Mouse (Mus musculus): ENCODE data around the gene Lta. TPM values are rescaled to one million over a fixed set of nuclear protein-coding genes. Genes with fewer than 3 reads are reported as not detected.
A peak's percentile ranks its signal among the peaks of the same experiment; 100 is the strongest.

Gene Lta
- polyA plus RNA-seq, 1 experiment from 2014 or later = not detected

DNA sequence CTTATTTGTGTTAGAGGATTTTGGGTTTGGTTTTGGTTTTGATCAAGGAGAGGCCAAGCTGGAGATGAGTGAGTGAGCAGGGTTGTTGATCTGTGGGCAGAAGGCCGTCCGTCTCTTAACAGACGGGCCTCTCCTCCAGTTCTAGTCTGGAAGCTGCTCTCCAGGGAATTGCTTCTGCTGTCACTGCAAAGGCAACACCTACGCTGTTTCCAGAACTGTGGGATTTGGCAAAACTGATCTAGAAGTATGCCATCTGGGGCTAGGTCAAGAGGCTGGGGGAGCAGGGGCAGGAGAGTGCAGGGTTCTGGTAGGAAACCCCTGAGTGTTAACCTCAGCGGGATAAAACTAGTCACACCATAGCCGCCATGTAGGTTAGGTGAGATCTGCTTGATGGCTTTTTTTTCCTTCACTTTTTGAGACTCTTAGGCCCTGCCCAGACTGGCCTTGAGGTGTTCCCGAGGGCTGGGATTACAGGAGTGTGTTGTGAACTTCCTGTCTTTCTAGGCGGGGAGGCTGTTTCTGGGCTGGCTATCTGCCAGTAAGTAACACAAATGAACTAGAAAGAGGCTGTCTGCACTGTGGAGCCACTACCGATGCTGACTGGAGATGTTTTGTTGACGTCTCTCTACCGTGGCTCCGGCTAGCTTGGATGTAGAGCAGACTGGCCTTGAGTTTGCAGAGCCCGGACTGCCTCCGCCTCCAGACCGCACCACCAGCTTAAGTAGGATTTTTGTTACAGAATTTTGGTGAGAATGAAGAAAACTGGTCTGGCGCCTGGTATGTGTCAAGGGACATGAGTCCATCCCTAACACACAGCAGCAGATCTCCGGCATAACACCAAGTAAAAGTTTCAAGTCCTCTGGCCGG is 28.2 kb upstream of the Lta start, which contains the start of gene Atp6v1g2:
Gene Atp6v1g2, plus strand, starts transcription at position 547 of the 867 bp plus-strand sequence.
- Histone ChIP-seq H3K4me1 (ENCODE audit: control insufficient read depth, insufficient read depth, low read length) (peaks cover 9% of the 10 kb centered on the region; the same call in 1 of the 2 replicates), H3K36me3 (ENCODE audit: control insufficient read depth, insufficient read depth, low read length) (peaks cover 6% of the 10 kb centered on the region), H3K4me3 (ENCODE audit: low read depth, low read length) (peak within 1 kb of the TSS; percentile 61; the same call in 1 of the 2 replicates), H3K4me2 (peak within 1 kb of the TSS; percentile 75), H3K27me3 (ENCODE audit: control insufficient read depth, insufficient read depth, low read length) (no peaks in the 10 kb centered on the region), H3K9ac (ENCODE audit: low read length) (peak within 1 kb of the TSS; percentile 91; the same call in 1 of the 2 replicates), H3K9me3 (ENCODE audit: control insufficient read depth, low read length) (no peaks in the 10 kb centered on the region), H3K27ac (ENCODE audit: low read depth, low read length) (no peak within 1 kb of the TSS)
- DNase-seq (ENCODE audit: low spot score, missing footprints) = no peak
- no peak for ATAC-seq (ENCODE audit: low FRiP score)
- 91% methylated on average over 18 of the region's 18 CpGs for WGBS

DNA sequence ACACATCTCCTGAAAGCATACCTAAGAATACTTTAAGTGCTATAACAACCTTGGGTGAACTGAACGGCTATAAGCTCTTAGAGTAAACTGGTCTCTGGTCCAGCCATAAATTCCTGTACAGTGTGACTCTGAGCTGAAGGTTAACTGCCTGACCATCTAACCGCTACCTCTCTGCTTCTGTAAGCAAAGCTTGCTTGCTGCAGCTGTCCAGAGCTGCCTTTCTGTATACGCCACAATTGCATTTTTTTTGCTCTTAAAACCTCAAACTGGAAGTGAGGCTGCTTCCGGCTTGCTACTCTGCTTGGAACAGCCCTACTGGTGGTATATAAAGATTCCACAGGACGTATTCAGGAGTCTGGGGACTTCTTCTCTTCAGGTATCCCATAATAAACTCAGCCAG is 27.5 kb upstream of the Lta start:
- Histone ChIP-seq H3K9ac (ENCODE audit: low read length) (no peak overlapping the region), H3K4me3 (ENCODE audit: low read depth, low read length) (no peak overlapping the region), H3K36me3 (ENCODE audit: control insufficient read depth, insufficient read depth, low read length) (peaks cover 6% of the 10 kb centered on the region), H3K27ac (ENCODE audit: low read depth, low read length) (no peak overlapping the region), H3K9me3 (ENCODE audit: control insufficient read depth, low read length) (no peaks in the 10 kb centered on the region), H3K27me3 (ENCODE audit: control insufficient read depth, insufficient read depth, low read length) (no peaks in the 10 kb centered on the region), H3K4me2 (no peak overlapping the region), H3K4me1 (ENCODE audit: control insufficient read depth, insufficient read depth, low read length) (peaks cover 9% of the 10 kb centered on the region; the same call in 1 of the 2 replicates)
- ATAC-seq (ENCODE audit: low FRiP score) = no peak
- DNase-seq (ENCODE audit: low spot score, missing footprints) = no peak
- 92% methylated on average over 5 of the region's 5 CpGs for WGBS

GRCm38 (mm10) chr17:35232043-35232442 is 26.9 kb upstream of the Lta start:
- Histone ChIP-seq H3K36me3 (ENCODE audit: control insufficient read depth, insufficient read depth, low read length) (peaks cover 6% of the 10 kb centered on the region), H3K9me3 (ENCODE audit: control insufficient read depth, low read length) (no peaks in the 10 kb centered on the region), H3K27me3 (ENCODE audit: control insufficient read depth, insufficient read depth, low read length) (no peaks in the 10 kb centered on the region), H3K4me2 (no peak overlapping the region), H3K27ac (ENCODE audit: low read depth, low read length) (no peak overlapping the region), H3K4me3 (ENCODE audit: low read depth, low read length) (no peak overlapping the region), H3K4me1 (ENCODE audit: control insufficient read depth, insufficient read depth, low read length) (peaks cover 9% of the 10 kb centered on the region; the same call in 1 of the 2 replicates), H3K9ac (ENCODE audit: low read length) (no peak overlapping the region)
- 13% methylated on average over 12 of the region's 12 CpGs for WGBS
- ATAC-seq (ENCODE audit: low FRiP score) (no peak), DNase-seq (ENCODE audit: low spot score, missing footprints) (peak; percentile 99)

DNA sequence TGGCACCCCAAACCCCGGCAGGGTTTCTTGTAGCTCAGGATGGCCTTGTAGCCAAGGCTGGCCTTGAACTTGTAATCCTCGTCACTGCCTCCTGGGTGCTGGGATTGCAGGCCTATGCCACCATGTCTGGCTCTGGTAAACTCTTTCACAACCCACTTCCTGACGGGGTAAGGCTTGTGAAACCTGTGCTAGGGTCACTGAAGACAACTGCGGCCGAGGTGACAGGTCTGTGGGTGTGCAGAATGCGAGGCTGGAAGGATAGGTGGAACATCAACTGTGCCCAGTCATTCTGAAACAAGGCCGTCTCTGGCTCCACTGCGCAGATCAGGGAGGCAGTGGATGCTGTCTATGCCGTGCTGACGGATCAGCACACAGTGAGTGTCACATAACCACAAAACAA is 25.9 kb upstream of the Lta start:
- no peak overlapping the region for H3K27ac ChIP-seq (ENCODE audit: low read depth, low read length)
- no peaks in the 10 kb centered on the region for H3K9me3 ChIP-seq (ENCODE audit: control insufficient read depth, low read length)
- peaks cover 5% of the 10 kb centered on the region; the same call in 1 of the 2 replicates for H3K4me1 ChIP-seq (ENCODE audit: control insufficient read depth, insufficient read depth, low read length)
- no peak overlapping the region for H3K9ac ChIP-seq (ENCODE audit: low read length)
- H3K4me3 ChIP-seq (ENCODE audit: low read depth, low read length) = no peak overlapping the region
- WGBS = 91% methylated on average over 10 of the region's 10 CpGs
- DNase-seq (ENCODE audit: low spot score, missing footprints) (no peak), ATAC-seq (ENCODE audit: low FRiP score) (no peak)
- H3K27me3 ChIP-seq (ENCODE audit: control insufficient read depth, insufficient read depth, low read length) = no peaks in the 10 kb centered on the region
- peaks cover 6% of the 10 kb centered on the region for H3K36me3 ChIP-seq (ENCODE audit: control insufficient read depth, insufficient read depth, low read length)
- H3K4me2 ChIP-seq = no peak overlapping the region

- H3K9me3 ChIP-seq (ENCODE audit: control insufficient read depth, low read length) = no peaks in the 10 kb centered on the region
- H3K27me3 ChIP-seq (ENCODE audit: control insufficient read depth, insufficient read depth, low read length) = no peaks in the 10 kb centered on the region
- no peak overlapping the region for H3K4me3 ChIP-seq (ENCODE audit: low read depth, low read length)
- H3K4me1 ChIP-seq (ENCODE audit: control insufficient read depth, insufficient read depth, low read length) = no peaks in the 10 kb centered on the region
- ATAC-seq (ENCODE audit: low FRiP score) = no peak
- H3K9ac ChIP-seq (ENCODE audit: low read length) = no peak overlapping the region
- H3K27ac ChIP-seq (ENCODE audit: low read depth, low read length) = no peak overlapping the region
- H3K4me2 ChIP-seq = no peak overlapping the region
- WGBS = 86% methylated on average over 14 of the region's 14 CpGs
- no peak for DNase-seq (ENCODE audit: low spot score, missing footprints)
- peaks cover 11% of the 10 kb centered on the region for H3K36me3 ChIP-seq (ENCODE audit: control insufficient read depth, insufficient read depth, low read length)
Measured at GRCm38 (mm10) chr17:35226561-35227046, 21.5 kb upstream of the Lta start.

GRCm38 (mm10) chr17:35225456-35225855 is 20.3 kb upstream of the Lta start:
- no peaks in the 10 kb centered on the region for H3K27me3 ChIP-seq (ENCODE audit: control insufficient read depth, insufficient read depth, low read length)
- WGBS = 92% methylated on average over 5 of the region's 5 CpGs
- DNase-seq (ENCODE audit: low spot score, missing footprints) (no peak), ATAC-seq (ENCODE audit: low FRiP score) (no peak)
- H3K9ac ChIP-seq (ENCODE audit: low read length) = no peak overlapping the region
- no peaks in the 10 kb centered on the region for H3K9me3 ChIP-seq (ENCODE audit: control insufficient read depth, low read length)
- no peak overlapping the region for H3K4me3 ChIP-seq (ENCODE audit: low read depth, low read length)
- H3K27ac ChIP-seq (ENCODE audit: low read depth, low read length) = no peak overlapping the region
- peaks cover 4% of the 10 kb centered on the region for H3K36me3 ChIP-seq (ENCODE audit: control insufficient read depth, insufficient read depth, low read length)
- H3K4me2 ChIP-seq = no peak overlapping the region
- H3K4me1 ChIP-seq (ENCODE audit: control insufficient read depth, insufficient read depth, low read length) = no peaks in the 10 kb centered on the region

GRCm38 (mm10) chr17:35224641-35225040 is 19.5 kb upstream of the Lta start:
- Histone ChIP-seq H3K27ac (ENCODE audit: low read depth, low read length) (no peak overlapping the region), H3K27me3 (ENCODE audit: control insufficient read depth, insufficient read depth, low read length) (no peaks in the 10 kb centered on the region), H3K36me3 (ENCODE audit: control insufficient read depth, insufficient read depth, low read length) (peaks cover 4% of the 10 kb centered on the region), H3K4me1 (ENCODE audit: control insufficient read depth, insufficient read depth, low read length) (no peaks in the 10 kb centered on the region), H3K4me2 (no peak overlapping the region), H3K9me3 (ENCODE audit: control insufficient read depth, low read length) (no peaks in the 10 kb centered on the region), H3K9ac (ENCODE audit: low read length) (no peak overlapping the region), H3K4me3 (ENCODE audit: low read depth, low read length) (no peak overlapping the region)
- WGBS = 94% methylated on average over 4 of the region's 4 CpGs
- ATAC-seq (ENCODE audit: low FRiP score) (no peak), DNase-seq (ENCODE audit: low spot score, missing footprints) (no peak)

DNA sequence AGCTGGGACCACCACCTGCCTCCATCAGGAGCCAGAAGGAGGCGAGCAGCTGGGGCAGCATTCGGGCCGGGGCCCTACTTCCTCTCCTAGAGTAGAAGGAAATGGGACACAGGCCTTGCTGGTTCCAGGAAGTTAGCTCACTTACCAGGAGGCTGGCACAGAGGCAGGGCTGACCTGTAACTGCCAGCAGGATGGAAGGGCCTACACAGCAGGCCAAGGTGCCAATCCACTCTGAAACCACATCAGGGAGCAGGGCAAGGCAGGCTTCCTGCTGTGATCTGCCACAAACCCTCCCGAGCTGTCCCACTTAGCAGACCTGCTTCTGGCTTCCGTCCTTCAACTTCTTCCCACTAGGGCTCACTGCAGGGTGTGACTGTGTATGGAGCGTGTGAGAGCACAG is 17.1 kb upstream of the Lta start:
- WGBS = 80% methylated on average over 6 of the region's 6 CpGs
- Histone ChIP-seq H3K4me3 (ENCODE audit: low read depth, low read length) (no peak overlapping the region), H3K9me3 (ENCODE audit: control insufficient read depth, low read length) (no peaks in the 10 kb centered on the region), H3K27ac (ENCODE audit: low read depth, low read length) (no peak overlapping the region), H3K4me1 (ENCODE audit: control insufficient read depth, insufficient read depth, low read length) (no peaks in the 10 kb centered on the region), H3K4me2 (no peak overlapping the region), H3K36me3 (ENCODE audit: control insufficient read depth, insufficient read depth, low read length) (peaks cover 7% of the 10 kb centered on the region), H3K27me3 (ENCODE audit: control insufficient read depth, insufficient read depth, low read length) (no peaks in the 10 kb centered on the region), H3K9ac (ENCODE audit: low read length) (no peak overlapping the region)
- ATAC-seq (ENCODE audit: low FRiP score) (no peak), DNase-seq (ENCODE audit: low spot score, missing footprints) (no peak)

- Histone ChIP-seq H3K4me3 (ENCODE audit: low read depth, low read length) (no peak within 1 kb of the TSS), H3K9ac (ENCODE audit: low read length) (no peak within 1 kb of the TSS), H3K4me2 (no peak within 1 kb of the TSS), H3K27ac (ENCODE audit: low read depth, low read length) (no peak within 1 kb of the TSS), H3K9me3 (ENCODE audit: control insufficient read depth, low read length) (no peaks in the 10 kb centered on the region), H3K4me1 (ENCODE audit: control insufficient read depth, insufficient read depth, low read length) (no peaks in the 10 kb centered on the region), H3K36me3 (ENCODE audit: control insufficient read depth, insufficient read depth, low read length) (peaks cover 7% of the 10 kb centered on the region), H3K27me3 (ENCODE audit: control insufficient read depth, insufficient read depth, low read length) (no peaks in the 10 kb centered on the region)
- DNase-seq (ENCODE audit: low spot score, missing footprints) = no peak
- WGBS = 89% methylated on average over 28 of the region's 28 CpGs
- no peak for ATAC-seq (ENCODE audit: low FRiP score)
Measured at GRCm38 (mm10) chr17:35220156-35220952, 15.2 kb upstream of the Lta start, which contains the start of gene Gm16181. Gene Gm16181 (plus strand): TSS chr17:35220834.

Measured in midbrain, embryonic 11.5 days (tissue).